Mouse (Mus musculus) embryonic fibroblast, embryonic 13.5 days (primary cell): ENCODE measurements around the gene Exph5.

Source experiments
- CTCF ChIP-seq: IDR thresholded peaks from 2 replicates; pipeline ENCODE4 v1.5.1; 2011; ENCODE audit warnings: mild to moderate bottlenecking, control low read depth, low read length, moderate library complexity, borderline replicate concordance; ENCODE audit not compliant: insufficient read depth
- POLR2A ChIP-seq: IDR thresholded peaks from 2 replicates; pipeline ENCODE4 v1.6.1; 2011; ENCODE audit warnings: low read depth, mild to moderate bottlenecking, control low read depth, low read length, moderate library complexity

DNA sequence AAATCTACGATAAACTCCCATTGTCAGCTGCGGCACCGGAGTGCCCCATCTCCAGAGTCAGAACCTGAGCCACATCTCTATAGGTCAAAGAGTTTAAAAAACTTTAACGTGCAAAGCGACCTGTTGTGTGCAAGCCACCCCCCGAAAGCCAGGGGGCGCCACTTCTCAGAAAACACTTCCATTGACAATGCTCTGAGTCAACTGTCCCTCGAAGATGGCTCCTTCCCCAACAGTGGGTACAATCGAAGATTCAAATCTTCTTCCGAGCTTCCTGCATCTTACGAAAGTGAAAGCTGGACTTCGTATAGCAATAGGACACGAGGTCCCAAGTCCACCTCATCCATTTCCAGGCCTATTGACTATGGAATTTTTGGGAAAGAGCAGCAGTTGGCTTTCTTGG is 75.3 kb downstream of the Exph5 start:
- TF ChIP-seq CTCF (no peak), POLR2A (no peak)
